Mouse (Mus musculus) bone marrow macrophage, adult 2 months (primary cell): Measurements from ENCODE around the gene Hist1h4h.

Source experiments
- CTCF ChIP-seq: IDR thresholded peaks from 2 replicates; pipeline ENCODE4 v1.5.1; 2012; ENCODE audit warnings: low read depth, mild to moderate bottlenecking, low read length, moderate library complexity
- POLR2A ChIP-seq: IDR thresholded peaks from 2 replicates; pipeline ENCODE4 v1.6.1; 2012; ENCODE audit warnings: mild to moderate bottlenecking, low read depth, low read length, borderline replicate concordance

DNA sequence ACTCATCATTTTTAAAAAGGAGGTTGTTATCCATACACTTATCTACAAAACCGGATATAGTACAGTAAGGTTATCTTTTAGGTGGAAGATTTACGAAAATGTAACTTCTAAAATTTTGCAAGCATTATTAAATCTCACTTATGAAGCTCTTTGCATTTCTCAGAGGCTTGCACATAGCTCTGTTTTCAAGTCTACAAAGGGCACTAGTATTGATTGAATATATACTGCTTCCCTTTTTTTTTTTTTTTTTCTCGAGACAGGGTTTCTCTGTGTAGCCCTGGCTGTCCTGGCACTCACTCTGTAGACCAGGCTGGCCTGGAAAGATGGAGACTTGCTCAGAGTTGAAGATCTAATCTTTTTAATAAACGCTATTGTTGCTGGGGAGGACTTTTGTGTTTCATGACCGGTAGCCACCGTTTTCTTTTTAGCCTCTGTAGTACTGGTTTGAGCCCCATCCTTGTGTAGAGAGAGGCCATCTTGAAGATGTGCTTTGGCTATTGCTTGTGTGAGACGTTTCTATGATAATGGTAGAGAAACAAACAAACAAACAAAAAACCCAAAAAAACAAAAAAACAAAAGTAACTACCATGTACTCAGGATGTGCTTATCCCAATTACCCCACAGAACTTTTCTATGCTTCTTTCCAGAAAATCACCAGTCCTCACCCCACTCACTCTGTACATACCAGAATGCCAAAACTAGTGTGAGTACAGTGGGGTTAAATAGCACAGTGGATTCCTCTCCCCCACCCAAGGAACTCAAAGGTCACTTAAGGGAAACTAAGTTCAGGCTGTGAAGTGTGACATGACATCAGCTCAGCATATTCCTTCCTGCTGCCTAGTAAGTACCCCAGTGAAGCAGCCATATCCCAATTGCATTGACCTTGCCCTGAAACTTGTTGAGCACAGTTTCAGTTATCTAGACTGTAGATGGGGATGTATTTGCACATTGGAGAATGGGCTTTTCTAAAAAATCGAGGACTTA lies 21.4 kb downstream of the Hist1h4h start:
- TF ChIP-seq POLR2A = no peak
- TF ChIP-seq CTCF = no peak
